Mouse (Mus musculus) limb, embryonic 13.5 days (tissue): Measurements from ENCODE around the gene Lce1a2. TPM values are rescaled to one million over a fixed set of nuclear protein-coding genes. Genes with fewer than 3 reads are reported as not detected.

ENCODE experiments used
- ATAC-seq: fragments of 200-750 bp; cut with Nextera tagmentation; 2 replicates; pipeline ENCODE4 v1.8.0; 2017; ENCODE audit warnings: low read depth, moderate number of reproducible peaks, moderate TSS enrichment; ENCODE audit not compliant: low FRiP score
- H3K27ac ChIP-seq: fragments of 300-500 bp; sonication (generic); 2 replicates; pipeline ENCODE4 v1.5.1; 2015; ENCODE audit warnings: inconsistent platforms, mild to moderate bottlenecking, moderate library complexity
- H3K27me3 ChIP-seq: fragments of 300-500 bp; sonication (generic); 2 replicates; pipeline ENCODE4 v1.6.1; 2015; ENCODE audit warnings: mild to moderate bottlenecking, inconsistent platforms
- H3K36me3 ChIP-seq: fragments of 300-500 bp; sonication (generic); 2 replicates; pipeline ENCODE4 v1.6.1; 2015; ENCODE audit warnings: inconsistent platforms, mild to moderate bottlenecking, moderate library complexity
- H3K4me1 ChIP-seq: fragments of 300-500 bp; sonication (generic); 2 replicates; pipeline ENCODE4 v1.6.1; 2015; ENCODE audit warnings: inconsistent platforms
- H3K4me2 ChIP-seq: fragments of 300-500 bp; sonication (generic); replicated peaks from 2 replicates; pipeline ENCODE4 v1.6.1; 2015; ENCODE audit warnings: inconsistent platforms, mild to moderate bottlenecking, moderate library complexity
- H3K4me3 ChIP-seq: fragments of 300-500 bp; sonication (generic); 2 replicates; pipeline ENCODE4 v1.5.1; 2015; ENCODE audit warnings: moderate library complexity, mild to moderate bottlenecking, inconsistent platforms
- H3K9ac ChIP-seq: fragments of 300-500 bp; sonication (generic); 2 replicates; pipeline ENCODE4 v1.6.1; 2015; ENCODE audit warnings: mild to moderate bottlenecking, inconsistent platforms
- H3K9me3 ChIP-seq: fragments of 300-500 bp; sonication (generic); 2 replicates; pipeline ENCODE4 v1.6.1; 2016; ENCODE audit warnings: inconsistent platforms
- WGBS: fragments of 180-500 bp; shearing (Covaris S2); methylation state at CpG from one replicate; pipeline ENCODE4 v1.1.7; 2015; 5-methylcytosine and 5-hydroxymethylcytosine counted together
- polyA plus RNA-seq: library from polyadenylated mRNA; unstranded; fragments of >200 nt; fragmentation: Nextera tagmentation; extraction: Ambion mirVana; gene quantifications from 2 replicates; pipeline ENCODE4 v1.2.1, GENCODE M21; 2015

Lce1a2 gene
- polyA plus RNA-seq, 1 experiment from 2014 or later = not detected

DNA sequence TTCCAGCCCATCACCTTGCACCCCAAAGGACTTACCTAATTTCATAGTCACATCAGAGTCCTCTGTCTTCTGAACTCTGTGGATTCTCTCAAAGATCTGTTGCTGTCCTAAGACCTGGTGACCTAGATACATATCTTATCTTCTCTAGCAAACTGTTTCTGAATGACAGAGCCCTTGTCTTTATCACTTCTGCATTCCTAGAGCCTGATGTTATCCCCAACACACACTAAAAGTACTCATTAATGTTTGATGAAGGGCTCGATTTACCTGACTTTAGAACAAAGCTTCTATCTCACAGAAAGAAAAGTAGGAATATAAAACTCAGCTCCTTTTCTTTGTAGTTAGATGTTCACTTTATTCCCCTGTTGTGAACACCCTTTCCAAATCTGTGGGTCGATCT lies 48.6 kb downstream of the Lce1a2 start, which contains the start of gene Lce6a:
TSS of gene Lce6a (minus strand) at position 101 of the 400 bp plus-strand sequence.
- Histone ChIP-seq H3K36me3 (no peaks in the 10 kb centered on the region), H3K27ac (no peak within 1 kb of the TSS), H3K4me3 (no peak within 1 kb of the TSS), H3K27me3 (no peaks in the 10 kb centered on the region), H3K4me2 (no peak within 1 kb of the TSS), H3K9ac (no peak within 1 kb of the TSS), H3K4me1 (no peaks in the 10 kb centered on the region), H3K9me3 (no peaks in the 10 kb centered on the region)
- no peak for ATAC-seq
- 73% methylated on average over 2 of the region's 2 CpGs for WGBS

Other genes with a start within 250 kb of the Lce1a2 start
- gene Gm9774, start 240.9 kb downstream of the Lce1a2 start, polyA plus RNA-seq = 8.9 and 9.6 TPM in 2 replicates
- gene Sprr2k, start 237.7 kb downstream of the Lce1a2 start, polyA plus RNA-seq = not detected in 2 replicates
- 0.24 TPM in 1 of 2 replicates, not detected in the other for gene Sprr1b, start 231.5 kb downstream of the Lce1a2 start, polyA plus RNA-seq
- not detected in 2 replicates for gene Sprr3, start 211.6 kb downstream of the Lce1a2 start, polyA plus RNA-seq
- gene Sprr1a, start 184.4 kb downstream of the Lce1a2 start, polyA plus RNA-seq = 0.49 and 0.67 TPM in 2 replicates
- not detected in 2 replicates for gene Sprr4, start 169.8 kb downstream of the Lce1a2 start, polyA plus RNA-seq
- not detected in 2 replicates for gene 2310046K23Rik, start 135.8 kb downstream of the Lce1a2 start, polyA plus RNA-seq
- gene Ivl, start 96.6 kb downstream of the Lce1a2 start, polyA plus RNA-seq = not detected in 2 replicates
- gene Smcp, start 81.3 kb downstream of the Lce1a2 start, polyA plus RNA-seq = not detected in 2 replicates
- not detected in 2 replicates for gene 2210017I01Rik, start 62.8 kb downstream of the Lce1a2 start, polyA plus RNA-seq
- gene Lce6a, start 48.7 kb downstream of the Lce1a2 start, polyA plus RNA-seq = not detected in 2 replicates
- not detected in 2 replicates for gene Lce1a1, start 22.0 kb downstream of the Lce1a2 start, polyA plus RNA-seq
- gene Lce1b, start 13.4 kb downstream of the Lce1a2 start, polyA plus RNA-seq = not detected in 2 replicates
- not detected in 2 replicates for gene Lce1c, start 8.9 kb upstream of the Lce1a2 start, polyA plus RNA-seq
- not detected in 2 replicates for gene Lce1d, start 16.9 kb upstream of the Lce1a2 start, polyA plus RNA-seq
- not detected in 2 replicates for gene Lce1e, start 38.8 kb upstream of the Lce1a2 start, polyA plus RNA-seq
- gene Lce1f, start 50.0 kb upstream of the Lce1a2 start, polyA plus RNA-seq = not detected in 2 replicates
- gene Gm38119, start 68.8 kb upstream of the Lce1a2 start, polyA plus RNA-seq = not detected in 2 replicates
- not detected in 2 replicates for gene Lce1g, start 82.0 kb upstream of the Lce1a2 start, polyA plus RNA-seq
- not detected in 2 replicates for gene Lce1h, start 94.8 kb upstream of the Lce1a2 start, polyA plus RNA-seq
- gene Lce1i, start 108.6 kb upstream of the Lce1a2 start, polyA plus RNA-seq = not detected in 2 replicates
- gene Lce1j, start 120.2 kb upstream of the Lce1a2 start, polyA plus RNA-seq = not detected in 2 replicates
- not detected in 2 replicates for gene Lce1k, start 137.6 kb upstream of the Lce1a2 start, polyA plus RNA-seq
- not detected in 2 replicates for gene Kprp, start 156.9 kb upstream of the Lce1a2 start, polyA plus RNA-seq
- gene Lce1l, start 181.0 kb upstream of the Lce1a2 start, polyA plus RNA-seq = not detected in 2 replicates
- gene 2310050C09Rik, start 199.9 kb upstream of the Lce1a2 start, polyA plus RNA-seq = 0.13 TPM in 1 of 2 replicates, not detected in the other